Mouse (Mus musculus) urinary bladder, postnatal 4 days (tissue): ENCODE data around the gene Atp13a1.
A peak's percentile ranks its signal among the peaks of the same experiment; 100 is the strongest.

Experiments used
- DNase-seq, 2 experiments: peaks; one replicate each; pipeline ENCODE4 v3.0.0; 2021 to 2022; ENCODE audit warnings: low spot score in 2 of 2

The Atp13a1 gene

GRCm38 (mm10) chr8:69799946-69800345, 9.0 kb downstream of the Atp13a1 start:
- peak; percentile 14 to 57 for DNase-seq

DNA sequence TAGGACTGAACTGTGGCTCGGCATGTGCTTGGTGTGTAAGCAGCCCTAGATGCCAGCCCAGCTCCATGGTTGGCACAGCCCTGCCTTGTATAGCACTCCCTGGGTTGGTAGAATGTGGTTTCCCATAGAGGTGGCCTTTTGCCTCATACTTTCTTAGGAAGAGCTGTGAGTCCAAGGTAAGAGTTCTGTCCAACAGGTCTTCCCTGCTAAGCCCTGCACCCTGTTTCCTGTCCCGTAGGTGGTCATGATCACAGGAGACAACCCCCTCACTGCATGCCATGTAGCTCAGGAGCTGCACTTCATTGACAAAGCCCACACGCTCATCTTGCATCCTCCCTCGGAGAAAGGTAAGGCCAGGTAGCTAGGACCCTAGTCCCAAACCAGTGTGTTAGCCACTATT, 10.8 kb downstream of the Atp13a1 start:
- DNase-seq = peak; percentile 10 to 29

GRCm38 (mm10) chr8:69802216-69802615, 11.3 kb downstream of the Atp13a1 start:
- peak in 1 of 2 experiments; percentile 51 for DNase-seq

- DNase-seq = peak; percentile 13 to 54
These were observed 12.4 kb downstream of the Atp13a1 start for GRCm38 (mm10) chr8:69803366-69803765.

DNA sequence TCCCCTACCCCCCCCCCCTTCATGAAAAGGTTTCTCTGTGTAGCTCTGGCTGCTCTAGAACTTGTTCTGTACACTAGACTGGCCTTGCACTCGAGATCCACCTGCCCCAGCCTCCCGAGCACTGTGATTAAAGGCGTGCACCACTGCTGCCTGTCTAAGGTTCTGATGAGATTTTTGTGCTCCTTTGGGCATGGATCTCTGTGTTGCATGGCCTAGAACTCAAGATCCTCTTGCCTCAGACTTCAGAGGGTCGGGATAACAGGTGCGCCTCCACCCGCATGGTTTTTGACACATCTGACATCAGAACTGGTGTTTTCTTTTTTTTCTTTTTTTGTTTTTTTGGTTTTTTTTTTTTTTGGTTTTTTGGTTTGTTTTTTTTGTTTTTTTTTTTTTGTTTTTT, 13.6 kb downstream of the Atp13a1 start:
- DNase-seq = no peak

DNA sequence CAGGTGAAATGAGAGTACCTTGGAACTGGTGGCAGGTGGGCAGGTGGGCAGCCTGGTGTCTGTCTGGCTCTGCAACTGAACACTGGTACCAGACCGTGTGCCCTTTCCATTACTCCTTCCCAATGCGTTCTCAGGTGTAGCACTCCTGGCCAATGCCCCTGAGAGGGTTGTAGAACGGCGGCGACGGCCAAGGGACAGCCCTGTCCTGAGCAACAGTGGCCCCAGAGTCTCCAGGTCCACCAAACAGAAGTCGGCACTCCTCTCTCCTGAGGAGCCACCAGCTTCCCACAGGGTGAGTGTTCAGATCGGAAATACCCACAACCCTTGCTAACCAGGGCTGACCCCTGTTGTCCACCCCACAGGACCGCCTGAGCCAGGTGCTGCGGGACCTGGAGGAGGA, 14.1 kb downstream of the Atp13a1 start:
- DNase-seq = peak in 1 of 2 experiments; percentile 58

DNA sequence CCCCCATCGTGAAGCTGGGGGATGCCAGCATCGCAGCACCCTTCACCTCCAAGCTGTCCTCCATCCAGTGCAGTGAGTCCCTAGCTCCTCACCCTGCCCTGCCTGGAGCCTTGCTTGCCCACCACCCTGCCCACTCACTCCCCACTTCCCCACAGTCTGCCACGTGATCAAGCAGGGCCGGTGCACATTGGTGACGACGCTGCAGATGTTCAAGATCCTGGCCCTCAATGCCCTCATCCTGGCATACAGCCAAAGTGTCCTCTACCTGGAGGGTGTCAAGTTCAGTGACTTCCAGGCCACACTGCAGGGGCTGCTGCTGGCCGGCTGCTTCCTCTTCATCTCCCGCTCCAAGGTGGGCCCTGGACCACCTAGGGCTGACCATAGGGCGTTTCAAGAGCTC, 14.5 kb downstream of the Atp13a1 start:
- peak in 1 of 2 experiments; percentile 55 for DNase-seq

- peak in 1 of 2 experiments; percentile 54 for DNase-seq
These were observed 16.3 kb downstream of the Atp13a1 start for GRCm38 (mm10) chr8:69807236-69807635.

DNA sequence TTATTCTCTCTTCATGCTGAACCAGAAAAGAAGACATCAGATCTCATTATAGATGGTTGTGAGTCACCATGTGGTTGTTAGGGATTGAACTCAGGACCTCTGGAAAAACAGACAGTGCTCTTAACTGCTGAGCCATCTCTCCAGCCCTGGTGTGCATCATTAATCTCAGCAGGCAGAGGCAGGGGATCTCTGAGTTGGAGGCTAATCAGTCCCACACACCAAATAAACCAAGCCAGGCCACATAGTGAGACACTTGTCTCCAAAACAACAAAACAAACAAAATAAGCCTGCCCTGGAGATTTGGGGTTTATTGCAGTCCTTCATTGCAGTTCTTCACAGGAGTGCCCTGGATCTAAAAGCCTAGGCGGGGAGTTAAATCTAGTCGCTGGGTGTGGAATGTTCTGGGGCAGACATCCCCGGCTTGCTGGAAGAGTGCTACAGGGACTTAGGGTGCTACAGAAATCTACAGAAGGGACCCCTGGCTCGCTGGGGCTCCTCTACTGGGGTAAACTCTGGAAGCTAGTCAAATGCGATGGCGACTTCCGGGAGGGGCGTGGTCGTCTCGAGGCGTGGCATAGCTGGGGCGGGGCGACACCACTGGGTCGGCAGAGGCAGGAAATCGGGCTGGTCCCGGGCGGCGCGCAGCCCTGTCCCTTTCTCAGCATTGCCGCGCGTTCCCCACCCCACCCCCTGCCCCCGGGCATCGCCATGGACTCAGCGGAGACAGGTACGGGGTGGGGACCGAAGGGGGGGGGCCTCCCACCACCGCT, 17.3 kb downstream of the Atp13a1 start, which contains the start of gene Gmip:
Gmip (plus strand) TSS at position 586 of the 770 bp plus-strand sequence.
- DNase-seq = peak; percentile 64 to 85

DNA sequence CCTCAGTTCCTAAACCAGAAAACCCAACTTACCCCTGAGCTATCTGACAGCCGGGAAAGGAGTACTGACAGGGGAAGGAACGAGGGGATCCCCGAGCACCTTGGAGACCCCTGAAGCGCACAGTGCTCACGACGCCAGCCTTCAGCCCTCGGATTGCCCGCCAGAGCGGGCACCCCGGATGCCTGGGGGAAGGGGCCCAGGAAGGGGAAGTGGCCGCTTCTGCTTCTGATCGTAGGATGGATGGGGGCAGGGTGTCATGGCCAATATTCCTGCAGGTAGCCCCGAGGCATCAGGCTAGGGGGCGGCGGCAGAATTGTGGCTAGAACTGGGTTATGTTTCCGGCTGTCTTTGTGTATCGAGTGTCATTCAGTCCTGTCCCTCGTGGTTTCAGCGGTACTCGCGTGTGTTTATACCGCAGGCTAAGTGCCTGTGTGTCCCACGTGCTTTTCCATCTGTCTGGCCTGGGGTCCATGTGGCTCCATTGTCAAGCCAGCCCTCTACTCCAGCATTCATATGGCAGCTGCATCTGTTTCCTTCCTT, 18.0 kb downstream of the Atp13a1 start:
- no peak for DNase-seq

GRCm38 (mm10) chr8:69809820-69810219, 18.9 kb downstream of the Atp13a1 start:
- no peak for DNase-seq

- no peak for DNase-seq
These were observed 23.9 kb downstream of the Atp13a1 start for GRCm38 (mm10) chr8:69814881-69815280.

GRCm38 (mm10) chr8:69815396-69815795, 24.4 kb downstream of the Atp13a1 start:
- DNase-seq = no peak

DNA sequence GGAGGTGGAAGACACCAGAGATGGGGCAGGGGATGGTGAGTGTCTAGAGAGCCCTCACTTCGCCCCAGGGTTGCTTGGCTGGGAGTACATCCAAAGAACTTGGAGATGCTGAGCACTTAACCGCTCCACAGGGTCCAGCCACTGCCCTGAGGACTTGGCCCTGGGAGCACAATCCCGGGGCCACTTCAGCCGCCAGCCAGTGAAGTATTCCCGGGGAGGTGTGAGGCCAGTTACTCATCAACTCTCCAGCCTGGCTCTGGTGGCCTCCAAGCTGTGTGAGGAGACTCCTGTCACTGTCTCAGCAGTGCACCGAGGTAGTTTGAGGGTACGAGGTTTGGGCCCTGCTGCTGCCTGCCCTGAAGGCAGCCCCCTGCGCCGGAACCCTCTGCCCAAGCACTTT, 29.5 kb downstream of the Atp13a1 start:
- no peak for DNase-seq

- DNase-seq = peak in 1 of 2 experiments; percentile 35
These were observed 31.0 kb downstream of the Atp13a1 start for GRCm38 (mm10) chr8:69821971-69822385.

- DNase-seq = peak in 1 of 2 experiments; percentile 56
These were observed 31.6 kb downstream of the Atp13a1 start, which contains the start of gene Lpar2 for GRCm38 (mm10) chr8:69822386-69823191. TSS of gene Lpar2 (plus strand) at chr8:69822429.

DNA sequence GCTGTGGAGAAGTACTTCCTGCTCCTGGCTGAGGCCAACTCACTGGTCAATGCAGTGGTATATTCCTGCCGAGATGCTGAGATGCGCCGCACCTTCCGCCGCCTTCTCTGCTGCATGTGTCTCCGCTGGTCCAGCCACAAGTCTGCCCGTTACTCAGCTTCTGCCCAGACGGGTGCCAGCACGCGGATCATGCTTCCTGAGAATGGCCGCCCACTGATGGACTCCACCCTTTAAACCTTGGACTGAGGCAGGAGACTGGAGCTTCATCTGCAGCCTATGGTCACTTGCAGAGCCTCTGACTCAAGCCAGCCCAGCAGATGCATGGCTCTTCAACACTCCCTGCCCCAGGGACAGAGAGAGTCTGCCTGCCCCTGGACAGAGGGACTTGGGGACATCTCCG, 35.4 kb downstream of the Atp13a1 start:
- no peak for DNase-seq

DNA sequence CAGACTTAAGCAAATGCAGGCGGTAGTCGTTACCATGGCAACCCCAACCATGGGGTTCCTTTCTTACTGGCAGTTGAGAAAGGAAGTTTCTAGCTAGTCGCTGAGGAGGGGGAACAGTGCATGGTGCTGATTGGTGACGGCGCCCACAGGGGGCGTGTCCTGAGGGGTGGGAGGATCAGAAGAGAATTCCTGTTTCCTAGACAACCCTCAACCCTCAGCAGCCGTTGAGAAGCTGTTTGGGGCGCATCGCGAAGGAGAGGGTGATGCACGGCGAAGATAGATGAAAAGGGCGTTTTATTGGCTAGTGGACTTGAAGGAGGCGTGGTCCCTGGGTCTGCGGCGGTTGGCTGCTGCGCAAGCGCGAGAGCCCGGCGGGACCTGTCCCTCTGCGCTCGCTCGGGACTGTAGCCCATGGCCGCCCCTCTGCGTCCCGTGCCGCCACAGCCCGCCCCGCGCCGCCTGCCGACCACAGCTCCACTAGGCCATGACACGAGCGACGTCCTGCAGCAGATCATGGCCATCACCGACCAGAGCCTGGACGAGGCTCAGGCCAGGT, 41.4 kb downstream of the Atp13a1 start, which contains the start of gene Pbx4:
Pbx4 (plus strand) TSS at position 194 of the 556 bp plus-strand sequence.
- peak; percentile 81 for DNase-seq

GRCm38 (mm10) chr8:69837057-69837682, 46.2 kb downstream of the Atp13a1 start:
- no peak for DNase-seq

DNA sequence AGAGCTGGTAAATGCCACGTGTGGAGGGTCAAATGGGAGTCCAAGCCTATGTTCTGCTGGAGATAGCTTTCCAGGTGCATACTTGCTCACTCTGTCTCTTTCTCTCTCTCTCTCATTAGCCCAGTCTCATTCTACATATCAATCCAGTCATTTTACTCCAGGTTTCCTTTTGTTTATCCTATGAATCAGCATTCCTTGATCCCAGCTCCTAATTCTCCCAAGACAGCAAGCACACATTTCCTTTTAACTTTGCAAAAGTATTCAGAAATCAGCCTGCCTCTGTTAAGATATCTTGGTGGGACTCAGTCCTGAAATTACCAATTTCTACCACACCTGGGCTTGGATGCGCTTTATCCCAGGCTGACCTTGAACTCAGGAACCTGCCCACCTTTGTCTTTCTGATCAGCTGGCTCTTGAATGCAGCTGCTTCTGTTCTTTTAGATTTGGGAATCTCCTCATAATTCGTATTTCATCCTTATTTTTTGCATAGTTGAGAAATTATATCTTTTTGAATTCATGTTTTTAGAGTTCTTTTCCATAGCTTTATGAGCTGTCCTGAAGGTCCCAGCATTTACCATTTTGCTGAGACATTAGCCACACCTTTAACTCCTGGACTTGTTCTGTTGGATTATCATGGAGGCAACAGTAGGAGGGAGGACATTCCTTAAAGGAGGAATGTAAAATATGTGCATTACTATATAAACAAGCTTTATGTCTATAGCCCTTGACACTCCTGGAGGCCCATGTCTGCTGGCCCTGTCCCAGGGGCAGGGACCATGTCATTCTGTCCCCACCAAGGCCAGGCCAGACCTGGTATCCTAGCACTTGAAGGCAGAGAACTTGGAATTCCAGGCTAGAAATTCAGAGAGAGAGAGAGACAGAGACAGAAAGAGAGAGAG, 56.5 kb downstream of the Atp13a1 start:
- DNase-seq = no peak
